Mouse (Mus musculus): ENCODE measurements around the gene Unc79. TPM values are rescaled to one million over a fixed set of nuclear protein-coding genes. Genes with fewer than 3 reads are reported as not detected.

The Unc79 gene
- total RNA-seq, 2 experiments from 2014 or later = 0.02 to 0.14 TPM

DNA sequence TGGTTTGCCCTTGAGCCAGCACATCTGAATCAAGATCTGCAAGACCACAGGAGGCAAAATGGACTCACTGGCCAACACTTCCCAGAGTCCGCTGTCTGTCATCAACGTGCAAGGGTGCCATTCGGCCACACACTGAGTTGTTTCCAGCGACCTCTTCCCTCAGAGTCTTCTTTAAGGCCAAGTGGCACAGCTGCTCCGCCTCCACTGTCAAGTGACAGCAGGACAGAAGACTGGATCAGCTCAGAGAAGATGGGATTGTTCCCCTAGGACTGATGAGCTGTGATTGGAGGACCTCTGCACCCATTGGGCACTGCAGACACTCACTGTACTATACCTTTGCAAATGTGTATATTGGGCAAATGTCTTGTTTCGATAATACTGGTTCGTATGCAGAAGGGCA lies 238.4 kb downstream of the Unc79 start:
- intact Hi-C loops (cut with DNase I) = no loop called here
- DNase-seq = no peak

DNA sequence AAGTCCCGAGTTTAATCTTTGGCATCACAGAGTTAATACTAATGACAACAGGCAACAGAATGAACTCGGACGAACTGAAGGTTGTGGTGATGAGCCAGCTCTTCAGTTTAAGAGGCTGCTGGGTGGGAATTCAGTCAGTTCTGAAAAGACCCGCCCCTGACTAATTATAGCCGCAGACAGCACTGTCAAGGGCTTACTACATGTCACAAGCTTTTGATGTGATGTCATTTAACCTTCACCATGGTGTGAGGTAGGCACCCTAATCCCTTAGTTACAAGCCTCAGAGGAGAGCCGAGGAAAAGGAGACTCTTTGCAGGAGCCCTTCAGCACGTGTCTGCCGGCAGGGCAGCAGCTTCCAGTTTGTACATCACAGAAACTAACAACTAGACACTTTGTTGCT lies 239.6 kb downstream of the Unc79 start:
- intact Hi-C loops (cut with DNase I) = no loop called here

DNA sequence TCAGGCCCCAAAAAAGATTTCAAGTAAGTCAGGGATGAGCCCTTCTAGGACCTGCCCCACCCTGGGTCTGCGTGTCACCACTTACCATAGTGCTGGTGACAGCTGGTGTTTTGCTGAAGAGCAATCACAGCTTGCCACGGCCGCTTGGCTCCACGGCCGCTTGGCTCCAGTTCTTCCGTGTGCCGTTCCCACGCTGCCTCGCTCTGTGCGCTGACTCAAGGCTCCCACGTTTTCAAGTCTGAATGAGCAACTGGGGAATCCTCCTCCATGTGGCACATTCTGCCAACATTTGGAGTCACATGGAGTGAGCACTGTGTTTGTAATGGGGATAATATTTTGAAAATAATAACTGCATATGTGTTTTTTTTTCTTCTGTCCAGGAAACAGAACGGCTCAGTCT lies 241.1 kb downstream of the Unc79 start:
- intact Hi-C loops (cut with DNase I) = no loop called here
- DNase-seq = peak; percentile 9 to 26

More for the DNA sequence above, 239.6 kb downstream of the Unc79 start:
- DNase-seq = peak; percentile 34

DNA sequence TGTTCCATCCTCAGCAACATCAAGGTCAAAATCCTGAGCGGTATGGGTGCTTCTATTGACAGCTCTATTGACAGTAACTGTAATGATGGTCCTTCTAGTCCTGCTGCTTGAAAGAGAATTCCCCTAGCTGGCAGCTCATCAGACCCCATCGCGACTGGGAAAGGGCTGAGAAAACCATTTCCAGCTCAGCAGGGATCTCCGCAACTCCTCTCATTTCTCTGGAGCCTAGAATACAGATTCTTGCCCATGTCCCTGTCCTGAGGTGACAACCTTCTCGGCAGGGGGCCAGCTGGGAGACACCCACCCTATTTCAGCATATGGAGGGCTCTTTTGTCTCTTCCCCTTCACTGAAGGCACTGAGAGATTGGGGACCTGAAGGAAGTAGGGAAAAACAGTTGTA lies 244.3 kb downstream of the Unc79 start:
- intact Hi-C loops (cut with DNase I) = no loop called here
- no peak for DNase-seq

DNA sequence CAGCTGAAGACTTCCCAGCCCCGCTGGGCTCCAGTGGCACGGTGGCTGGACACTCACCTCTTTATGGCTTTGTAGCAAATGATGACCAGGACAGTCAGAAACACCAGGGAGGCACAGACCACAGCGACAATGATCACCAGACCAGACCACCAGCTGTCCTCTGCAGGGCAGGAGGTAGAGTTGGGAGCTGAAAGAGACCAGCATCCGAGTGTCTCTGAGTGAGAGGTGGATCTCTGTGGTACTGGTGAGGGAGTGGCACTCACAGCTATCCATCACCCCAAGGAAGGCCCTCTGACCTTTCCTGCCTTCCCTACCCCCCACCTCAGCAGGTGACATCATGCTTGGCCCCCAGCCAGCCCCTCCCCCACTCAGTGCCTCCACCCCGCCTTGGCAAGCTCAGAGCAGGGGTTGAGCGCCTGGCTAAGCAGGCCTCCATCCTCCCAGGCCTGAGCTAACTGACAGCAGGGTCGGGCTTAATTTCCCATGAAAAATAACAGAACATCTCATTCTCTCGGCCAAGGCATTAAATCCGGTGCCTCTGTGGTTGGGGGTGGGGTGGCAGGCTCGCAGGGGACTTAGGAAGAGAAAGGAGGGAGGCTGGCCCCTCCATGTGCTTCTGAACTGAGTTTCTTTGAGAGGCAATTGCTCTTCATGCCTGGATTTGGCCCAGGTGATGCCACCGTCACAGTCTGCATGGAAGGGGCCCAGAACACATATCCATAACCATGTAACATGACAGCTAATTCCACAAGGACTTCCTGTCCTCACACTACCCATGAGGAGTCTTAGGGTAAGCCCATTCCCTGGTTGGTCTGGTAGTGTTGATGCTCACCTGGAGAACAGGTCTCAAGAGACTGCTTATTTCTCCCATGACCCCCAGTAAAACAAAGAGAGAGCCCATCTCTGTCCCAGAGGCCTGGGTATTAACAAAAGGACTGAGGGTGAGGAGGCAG lies 254.2 kb downstream of the Unc79 start:
- DNase-seq = peak; percentile 12 to 22
- intact Hi-C loops (cut with DNase I) = no loop called here

DNA sequence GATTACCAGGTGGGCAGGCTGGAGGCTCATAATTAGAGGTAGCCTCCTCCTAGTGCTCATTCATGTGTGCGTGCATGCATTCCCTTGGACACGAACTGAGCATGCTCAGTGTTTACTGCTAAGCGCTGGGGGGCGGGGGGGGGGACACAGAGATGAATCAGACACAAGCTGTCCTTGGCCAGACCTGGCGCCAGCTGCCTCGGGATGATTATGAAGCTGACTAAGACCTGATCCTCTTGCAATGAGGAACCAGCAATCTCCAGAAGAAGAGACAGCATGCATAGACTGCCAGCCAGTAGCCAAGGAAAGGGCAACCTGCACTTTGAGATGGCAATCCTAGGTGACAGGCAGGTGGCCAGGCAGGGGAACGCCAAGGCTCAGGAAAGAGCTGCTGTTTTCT lies 256.9 kb downstream of the Unc79 start:
- no peak for DNase-seq
- intact Hi-C loops (cut with DNase I) = no loop called here

DNA sequence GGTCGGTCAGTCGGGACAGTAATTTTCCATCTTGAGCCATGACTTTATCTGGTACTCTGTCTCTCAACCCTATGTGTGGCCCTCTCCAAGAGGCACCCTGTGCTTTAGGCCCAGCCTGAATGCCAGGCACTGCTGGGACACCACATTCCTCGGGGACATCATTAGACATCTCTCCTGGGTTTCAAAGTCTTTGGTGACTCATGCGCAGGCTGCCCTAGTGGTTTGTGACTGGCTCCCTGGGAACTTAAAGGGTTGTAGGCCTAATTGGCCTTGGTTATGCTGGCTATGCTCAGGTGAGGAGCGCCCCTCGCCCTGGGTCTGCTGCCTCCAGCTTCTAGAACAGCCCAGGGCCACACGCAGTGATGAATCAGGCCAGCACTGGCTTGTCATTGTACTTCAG lies 260.9 kb downstream of the Unc79 start:
- intact Hi-C loops (cut with DNase I) = no loop called here
- no peak for DNase-seq

DNA sequence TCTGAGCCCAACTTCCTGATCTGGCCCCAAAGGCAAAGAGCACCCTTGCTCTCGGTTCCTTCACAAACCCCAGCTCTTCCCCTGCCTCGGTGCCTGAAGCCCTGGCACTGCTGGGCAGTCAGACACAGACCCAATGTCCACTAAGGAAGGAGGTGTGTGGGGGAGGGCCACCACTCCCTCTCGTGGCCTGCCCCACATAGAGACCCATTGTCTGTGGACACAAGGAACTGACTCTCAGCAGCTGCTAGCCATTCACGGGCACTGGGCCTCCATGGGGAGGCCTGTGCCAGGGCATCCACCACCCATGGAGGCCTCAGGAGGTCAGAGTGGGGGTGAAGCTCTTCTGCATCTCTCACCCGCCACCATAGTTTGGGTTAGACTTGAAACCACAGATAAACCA lies 262.4 kb downstream of the Unc79 start:
- intact Hi-C loops (cut with DNase I) = no loop called here
- no peak for DNase-seq

DNA sequence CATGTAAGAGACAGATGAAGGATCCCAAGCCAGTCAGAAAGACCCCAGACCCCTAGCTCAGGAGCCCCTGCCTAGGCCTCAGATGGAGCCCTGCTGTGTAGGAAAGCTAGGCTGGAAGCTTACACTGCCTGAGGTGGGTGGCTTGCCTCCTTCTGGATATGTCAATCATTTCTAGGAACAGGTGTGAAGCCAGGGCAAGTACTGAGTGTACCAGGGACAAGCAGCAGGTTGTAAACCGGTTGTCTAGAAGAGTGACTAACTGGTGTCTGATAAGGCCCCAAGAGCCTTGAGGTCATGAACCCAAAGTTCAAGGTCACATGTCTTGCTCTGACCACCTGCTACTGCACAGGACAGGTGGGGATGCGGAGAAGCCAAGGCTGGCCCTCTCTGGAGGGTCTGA lies 264.9 kb downstream of the Unc79 start:
- intact Hi-C loops (cut with DNase I) = no loop called here
- no peak for DNase-seq

DNA sequence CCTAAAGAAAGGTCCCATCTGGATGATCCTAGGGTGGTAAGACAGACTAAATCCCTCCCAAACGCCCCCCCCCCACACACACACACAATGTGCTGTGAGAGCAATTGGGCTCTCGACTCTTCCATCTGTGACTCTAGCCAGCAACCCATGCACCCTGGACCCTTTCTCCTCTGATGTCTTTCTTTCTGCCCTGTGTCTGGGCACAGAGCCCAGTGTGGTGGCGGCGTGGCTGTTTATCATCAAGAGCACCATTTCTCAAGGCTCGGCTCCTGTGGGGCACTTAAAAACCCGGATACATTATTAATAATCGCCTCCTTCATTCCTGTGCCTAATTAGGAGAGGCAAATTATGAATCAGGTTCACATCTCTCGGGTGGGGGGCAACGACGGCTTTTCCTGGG lies 265.6 kb downstream of the Unc79 start:
- peak; percentile 54 to 56 for DNase-seq
- intact Hi-C loops (cut with DNase I) = no loop called here

DNA sequence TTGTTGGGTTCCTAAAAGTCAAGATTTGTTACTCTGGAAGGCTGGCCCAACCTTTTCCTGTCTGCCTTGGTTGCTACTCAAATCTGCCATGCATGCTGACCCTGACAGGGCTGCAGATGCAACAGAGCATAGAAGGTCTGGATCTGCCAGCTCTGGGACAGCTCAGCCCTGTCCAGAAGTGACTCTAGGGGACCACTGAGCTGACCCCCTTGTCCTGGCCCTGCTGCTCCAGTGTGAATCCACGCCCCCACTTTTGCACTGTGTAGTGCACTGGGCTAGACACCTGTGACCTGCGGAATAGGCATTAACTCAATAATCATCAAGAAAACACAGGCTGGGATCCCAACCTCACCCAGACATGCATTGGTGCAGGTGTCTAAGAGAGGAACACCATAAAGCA lies 266.1 kb downstream of the Unc79 start:
- intact Hi-C loops (cut with DNase I) = no loop called here

DNA sequence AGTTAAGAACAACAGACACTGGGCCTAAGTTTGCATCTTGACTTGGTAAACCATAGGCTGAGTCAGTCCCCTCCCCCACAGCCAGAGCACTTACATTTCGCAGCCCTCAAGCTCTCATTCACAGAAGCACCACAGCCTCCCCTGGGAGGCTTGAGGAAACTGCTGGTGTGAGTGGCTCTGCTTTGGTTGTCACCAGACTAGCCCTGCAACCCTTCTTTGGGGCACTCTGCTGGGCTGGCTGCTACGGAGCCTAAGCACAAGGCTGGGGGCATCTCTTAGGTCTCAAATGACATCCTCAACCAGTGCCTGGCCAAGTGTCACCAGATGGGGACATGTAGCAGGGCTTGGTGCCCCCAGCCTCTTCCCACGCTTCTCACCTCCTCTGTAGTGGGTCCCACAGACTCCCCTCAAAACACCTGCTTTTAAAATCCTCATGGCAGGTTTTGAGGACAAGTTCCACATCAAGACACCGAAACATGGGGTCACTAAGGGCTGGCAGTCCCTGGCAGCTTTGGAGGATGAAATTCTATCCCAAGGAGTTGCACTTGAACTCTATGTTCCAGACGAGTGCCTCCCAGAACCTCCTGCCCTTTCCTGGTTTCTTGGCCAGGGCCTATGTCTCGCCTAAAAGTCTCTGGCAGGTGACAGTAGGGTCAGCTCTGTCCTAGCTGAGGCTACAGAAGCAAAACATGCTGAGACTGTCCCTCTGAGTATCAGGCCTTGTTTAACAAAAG lies 267.4 kb downstream of the Unc79 start:
- intact Hi-C loops (cut with DNase I) = no loop called here
- no peak for DNase-seq

More for the DNA sequence above, 266.1 kb downstream of the Unc79 start:
- DNase-seq = no peak

DNA sequence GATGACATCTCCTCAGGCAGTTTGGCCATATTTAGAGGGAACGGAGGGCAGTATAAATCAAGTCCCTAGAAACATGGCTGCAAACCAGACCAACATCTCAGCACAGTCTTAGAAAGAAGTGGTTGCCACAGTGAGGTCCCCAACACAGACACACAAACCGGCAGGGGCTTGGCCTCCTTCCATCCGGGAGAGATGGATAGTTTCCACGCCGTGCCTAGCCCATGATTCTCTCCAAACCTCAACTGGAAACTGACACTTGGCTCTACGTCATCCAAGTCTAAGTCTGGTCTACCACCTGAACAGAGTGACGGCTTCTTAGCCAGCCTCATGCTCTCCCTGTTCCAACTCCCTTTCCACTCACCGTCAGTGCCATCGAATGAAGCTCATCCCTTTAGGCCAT lies 275.0 kb downstream of the Unc79 start:
- DNase-seq = no peak
- intact Hi-C loops (cut with DNase I) = no loop called here

DNA sequence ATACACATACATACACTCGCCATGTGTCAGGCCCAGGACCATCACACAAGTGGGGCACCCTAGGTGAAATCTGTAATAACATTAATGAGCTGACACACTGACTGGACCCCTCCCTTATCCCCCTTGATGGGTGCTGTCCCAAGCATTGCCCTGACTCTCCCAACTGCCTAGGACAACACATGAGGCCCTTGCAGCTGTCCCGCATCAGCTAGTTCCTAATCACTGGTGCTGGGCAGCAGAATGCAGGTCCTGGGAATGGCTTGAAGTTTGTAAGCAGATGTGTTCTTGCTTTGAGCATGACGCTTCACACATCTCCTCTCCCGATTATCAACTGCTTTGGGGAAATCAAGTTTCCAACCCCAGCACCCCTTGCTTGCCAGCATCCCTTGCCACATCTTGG lies 277.5 kb downstream of the Unc79 start:
- DNase-seq = no peak
- intact Hi-C loops (cut with DNase I) = no loop called here

DNA sequence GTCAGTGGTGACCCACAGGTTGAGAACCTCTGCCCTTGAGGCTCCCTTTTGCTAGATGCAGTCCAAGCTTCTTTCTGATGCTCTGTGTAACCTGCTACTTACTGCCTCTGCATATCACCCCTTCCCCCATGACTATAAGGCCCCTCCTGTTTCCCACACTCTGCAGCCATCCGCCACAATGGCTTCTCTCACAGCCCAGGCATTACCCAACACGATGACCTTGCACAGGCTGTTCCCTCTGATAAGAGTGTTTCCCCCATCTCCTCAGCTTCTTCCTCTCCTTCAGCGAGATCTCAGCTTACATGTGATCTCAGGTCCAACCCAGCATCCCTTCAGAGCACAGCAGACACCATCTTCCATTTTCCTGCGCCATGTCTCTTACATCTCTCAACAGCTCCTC lies 280.4 kb downstream of the Unc79 start:
- no peak for DNase-seq
- intact Hi-C loops (cut with DNase I) = no loop called here

Small RNA genes within 50 kb of the gene (microRNA-seq; reads per million reads assigned to microRNA genes)
- 0 reads per million in 2 experiments for gene Gm44324

Other genes with a start within 250 kb of the Unc79 start
- 10 to 100 TPM in 1 of 2 experiments, 1 to 10 TPM in 1; 9.6 to 11.2 TPM for gene Itpk1, start 243.9 kb upstream of the Unc79 start, total RNA-seq (2021)
- 10 to 100 TPM in 1 of 2 experiments, 1 to 10 TPM in 1; 9.1 to 10.5 TPM for gene Moap1, start 205.2 kb upstream of the Unc79 start, total RNA-seq (2021)
- 1 to 10 TPM; 4.8 to 5.5 TPM for gene Tmem251, start 205.1 kb upstream of the Unc79 start, total RNA-seq (2021)
- not detected for gene Gm28051, start 191.1 kb upstream of the Unc79 start, total RNA-seq (2021)
- 10 to 100 TPM; 10.6 to 11.7 TPM for gene Gon7, start 191.1 kb upstream of the Unc79 start, total RNA-seq (2021)
- 10 to 100 TPM; 33.1 to 34.3 TPM for gene Ubr7, start 190.9 kb upstream of the Unc79 start, total RNA-seq (2021)
- gene Gm20604, start 190.2 kb upstream of the Unc79 start, total RNA-seq (2021) = 1 to 10 TPM; 5.0 to 5.4 TPM
- gene Btbd7, start 70.4 kb upstream of the Unc79 start, total RNA-seq (2021) = 10 to 100 TPM; 35.6 to 38.1 TPM
- not detected for gene Cox8c, start 49.5 kb upstream of the Unc79 start, total RNA-seq (2021)

All from heart, postnatal 10 days (tissue).